Mouse (Mus musculus): ENCODE results near the gene Pi4ka. TPM values are rescaled to one million over a fixed set of nuclear protein-coding genes. Genes with fewer than 3 reads are reported as not detected.

The Pi4ka gene
- polyA plus RNA-seq, 1 experiment, result 265 TPM

DNA sequence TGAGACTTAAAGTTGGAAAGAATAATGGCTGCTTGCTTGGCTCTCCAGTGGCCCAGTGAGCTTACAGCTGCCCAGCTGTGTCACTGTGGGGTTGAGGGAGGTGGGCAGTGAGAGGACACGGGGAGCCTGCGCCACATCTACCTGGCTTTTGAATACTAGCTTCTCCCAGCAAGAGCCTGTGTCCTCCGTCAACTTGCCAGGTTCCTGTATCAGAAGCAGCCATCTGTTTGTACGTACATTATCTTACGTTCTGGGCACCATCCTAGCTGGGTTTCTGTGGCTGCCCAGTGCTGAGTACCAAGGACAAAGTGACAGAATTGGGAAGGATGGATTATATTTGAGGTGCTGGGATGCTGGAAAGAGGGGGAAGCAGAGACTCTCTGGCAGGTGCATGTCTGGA, 136.2 kb downstream of the Pi4ka start:
- no peak overlapping the region for H3K4me3 ChIP-seq (replicated peaks; ENCODE audit: insufficient read depth, low read depth, low read length)
- DNase-seq, result no peak
- 72% methylated on average over 5 of the region's 5 CpGs for WGBS
- no peak for TF ChIP-seq CTCF (IDR thresholded peaks at IDR 0.05; ENCODE audit: borderline replicate concordance, insufficient read depth, low read depth, low read length)
- no peak for TF ChIP-seq POLR2A (IDR thresholded peaks at IDR 0.05; ENCODE audit: borderline replicate concordance, insufficient read depth, low read length)
- H3K27ac ChIP-seq (ENCODE audit: insufficient read depth, low read length), result no peak overlapping the region
- H3K27me3 ChIP-seq (ENCODE audit: control insufficient read depth, insufficient read depth, low read length), result no peaks in the 10 kb centered on the region
- H3K4me1 ChIP-seq (ENCODE audit: control insufficient read depth, insufficient read depth, low read length), result no peaks in the 10 kb centered on the region

DNA sequence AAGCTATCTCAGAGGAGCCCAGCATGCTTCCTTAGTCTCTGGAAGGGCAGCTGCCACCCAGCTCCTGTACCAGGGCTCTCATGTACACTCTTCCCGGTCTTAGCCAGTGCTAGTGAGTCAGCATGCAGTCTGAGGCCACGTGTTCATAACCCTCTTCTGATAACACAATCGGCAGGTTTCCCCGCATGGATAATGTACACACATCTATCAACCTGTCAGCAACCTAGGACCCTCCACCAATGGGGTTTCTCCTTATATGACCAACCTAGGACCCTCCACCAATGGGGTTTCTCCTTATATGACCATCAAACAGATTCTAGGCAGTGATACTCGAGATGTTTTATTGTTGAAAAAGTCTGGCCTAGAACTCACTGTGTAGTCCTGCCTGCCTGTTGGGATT, 138.2 kb downstream of the Pi4ka start:
- Histone ChIP-seq H3K4me3 (replicated peaks; ENCODE audit: insufficient read depth, low read depth, low read length) (no peak overlapping the region), H3K4me1 (ENCODE audit: control insufficient read depth, insufficient read depth, low read length) (no peaks in the 10 kb centered on the region), H3K27ac (ENCODE audit: insufficient read depth, low read length) (no peak overlapping the region), H3K27me3 (ENCODE audit: control insufficient read depth, insufficient read depth, low read length) (no peaks in the 10 kb centered on the region)
- DNase-seq, result no peak
- no peak for TF ChIP-seq CTCF (IDR thresholded peaks at IDR 0.05; ENCODE audit: borderline replicate concordance, insufficient read depth, low read depth, low read length)
- no peak for TF ChIP-seq POLR2A (IDR thresholded peaks at IDR 0.05; ENCODE audit: borderline replicate concordance, insufficient read depth, low read length)
- WGBS, result 75% methylated on average over 5 of the region's 5 CpGs

DNA sequence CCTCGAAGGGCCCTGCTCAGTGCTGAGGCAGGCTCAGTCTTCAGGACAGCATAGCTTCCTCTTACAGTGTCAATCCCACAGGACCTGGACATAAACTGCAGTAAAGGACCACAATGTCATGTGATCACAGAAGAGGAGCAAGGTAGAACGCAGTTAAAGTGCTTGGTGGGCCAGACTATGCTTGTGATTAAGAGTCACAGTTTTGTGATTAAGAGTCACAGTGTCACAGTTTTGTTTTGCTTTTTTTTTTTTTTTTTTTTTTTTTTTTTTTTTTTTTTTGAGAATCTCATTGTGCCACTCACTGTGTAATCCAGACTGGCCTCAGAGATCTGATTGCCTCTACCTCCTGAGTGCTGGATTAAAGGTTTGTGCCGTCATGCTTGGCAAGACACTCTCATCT, 140.0 kb downstream of the Pi4ka start:
- H3K4me3 ChIP-seq (replicated peaks; ENCODE audit: insufficient read depth, low read depth, low read length), result no peak overlapping the region
- H3K27ac ChIP-seq (ENCODE audit: insufficient read depth, low read length), result no peak overlapping the region
- WGBS, result 70% methylated on average over 3 of the region's 3 CpGs
- 0 out of 2 replicates have a peak, but pooled peaks cover 2% of the 10 kb centered on the region for H3K4me1 ChIP-seq (ENCODE audit: control insufficient read depth, insufficient read depth, low read length)
- TF ChIP-seq POLR2A (IDR thresholded peaks at IDR 0.05; ENCODE audit: borderline replicate concordance, insufficient read depth, low read length) (no peak), CTCF (IDR thresholded peaks at IDR 0.05; ENCODE audit: borderline replicate concordance, insufficient read depth, low read depth, low read length) (no peak)
- H3K27me3 ChIP-seq (ENCODE audit: control insufficient read depth, insufficient read depth, low read length), result no peaks in the 10 kb centered on the region
- DNase-seq, result no peak

DNA sequence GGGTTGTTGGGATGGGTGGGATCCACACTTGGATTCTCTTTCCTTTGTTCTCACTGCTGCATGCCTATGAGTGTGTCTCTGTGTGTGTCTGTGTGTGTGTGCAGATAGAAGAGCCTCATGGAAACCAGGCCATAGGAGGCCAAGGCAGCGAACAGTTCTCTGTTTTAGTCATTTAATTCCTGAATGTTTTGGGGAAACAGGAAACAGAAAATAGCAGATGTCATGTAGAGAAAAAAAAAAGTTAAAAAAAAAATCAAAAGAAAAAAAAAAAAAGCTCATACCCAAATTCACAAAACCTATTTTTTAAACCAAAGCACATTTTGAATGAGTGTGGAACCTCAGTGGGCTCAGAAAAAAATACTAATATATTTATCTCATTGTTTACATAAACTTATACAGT, 144.8 kb downstream of the Pi4ka start:
- Histone ChIP-seq H3K27me3 (ENCODE audit: control insufficient read depth, insufficient read depth, low read length) (no peaks in the 10 kb centered on the region), H3K4me3 (replicated peaks; ENCODE audit: insufficient read depth, low read depth, low read length) (no peak overlapping the region), H3K4me1 (ENCODE audit: control insufficient read depth, insufficient read depth, low read length) (0 out of 2 replicates have a peak, but pooled peaks cover 2% of the 10 kb centered on the region), H3K27ac (ENCODE audit: insufficient read depth, low read length) (no peak overlapping the region)
- TF ChIP-seq POLR2A (IDR thresholded peaks at IDR 0.05; ENCODE audit: borderline replicate concordance, insufficient read depth, low read length) (no peak), CTCF (IDR thresholded peaks at IDR 0.05; ENCODE audit: borderline replicate concordance, insufficient read depth, low read depth, low read length) (no peak)
- DNase-seq, result no peak
- 93% methylated on average over 1 of the region's 1 CpGs for WGBS

DNA sequence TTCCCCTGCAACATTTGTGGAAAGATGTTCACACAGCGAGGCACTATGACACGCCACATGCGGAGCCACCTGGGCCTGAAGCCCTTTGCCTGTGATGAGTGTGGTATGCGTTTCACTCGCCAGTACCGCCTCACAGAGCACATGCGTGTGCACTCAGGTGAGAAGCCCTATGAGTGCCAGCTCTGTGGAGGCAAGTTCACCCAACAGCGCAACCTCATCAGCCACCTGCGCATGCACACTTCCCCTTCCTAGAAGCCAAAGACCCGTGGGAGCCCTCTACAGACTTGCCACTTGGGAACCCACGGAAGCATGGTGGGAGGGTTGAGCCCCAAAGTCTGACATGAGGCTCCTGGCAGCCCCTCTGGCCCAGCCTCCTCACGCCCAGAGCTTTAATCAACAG, 147.2 kb downstream of the Pi4ka start:
- H3K27ac ChIP-seq (ENCODE audit: insufficient read depth, low read length), result no peak overlapping the region
- no peak for TF ChIP-seq POLR2A (IDR thresholded peaks at IDR 0.05; ENCODE audit: borderline replicate concordance, insufficient read depth, low read length)
- TF ChIP-seq CTCF (IDR thresholded peaks at IDR 0.05; ENCODE audit: borderline replicate concordance, insufficient read depth, low read depth, low read length), result no peak
- DNase-seq, result no peak
- no peaks in the 10 kb centered on the region for H3K27me3 ChIP-seq (ENCODE audit: control insufficient read depth, insufficient read depth, low read length)
- 0 out of 2 replicates have a peak, but pooled peaks cover 6% of the 10 kb centered on the region for H3K4me1 ChIP-seq (ENCODE audit: control insufficient read depth, insufficient read depth, low read length)
- whole genome bisulfite sequencing, result 87% methylated on average over 12 of the region's 12 CpGs
- no peak overlapping the region for H3K4me3 ChIP-seq (replicated peaks; ENCODE audit: insufficient read depth, low read depth, low read length)

DNA sequence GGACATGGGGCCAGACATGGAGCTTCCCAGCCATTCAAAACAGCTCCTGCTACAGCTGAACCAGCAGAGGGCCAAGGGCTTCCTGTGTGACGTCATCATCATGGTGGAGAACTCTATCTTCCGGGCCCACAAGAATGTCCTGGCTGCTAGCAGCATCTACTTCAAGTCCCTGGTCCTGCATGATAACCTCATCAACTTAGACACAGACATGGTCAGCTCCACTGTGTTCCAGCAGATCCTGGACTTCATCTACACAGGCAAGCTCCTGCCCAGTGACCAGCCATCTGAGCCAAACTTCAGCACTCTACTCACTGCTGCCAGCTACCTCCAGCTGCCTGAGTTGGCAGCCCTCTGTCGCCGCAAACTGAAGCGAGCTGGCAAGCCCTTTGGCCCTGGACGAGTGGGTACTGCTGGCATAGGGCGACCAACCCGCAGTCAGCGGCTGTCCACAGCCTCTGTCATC, 148.7 kb downstream of the Pi4ka start:
- TF ChIP-seq CTCF (IDR thresholded peaks at IDR 0.05; ENCODE audit: borderline replicate concordance, insufficient read depth, low read depth, low read length), result no peak
- TF ChIP-seq POLR2A (IDR thresholded peaks at IDR 0.05; ENCODE audit: borderline replicate concordance, insufficient read depth, low read length), result no peak
- Histone ChIP-seq H3K4me1 (ENCODE audit: control insufficient read depth, insufficient read depth, low read length) (0 out of 2 replicates have a peak, but pooled peaks cover 8% of the 10 kb centered on the region), H3K27ac (ENCODE audit: insufficient read depth, low read length) (no peak overlapping the region), H3K4me3 (replicated peaks; ENCODE audit: insufficient read depth, low read depth, low read length) (no peak overlapping the region), H3K27me3 (ENCODE audit: control insufficient read depth, insufficient read depth, low read length) (no peaks in the 10 kb centered on the region)
- peak in 1 of 2 experiments; percentile 29 for DNase-seq
- 27% methylated on average over 9 of the region's 9 CpGs for WGBS

DNA sequence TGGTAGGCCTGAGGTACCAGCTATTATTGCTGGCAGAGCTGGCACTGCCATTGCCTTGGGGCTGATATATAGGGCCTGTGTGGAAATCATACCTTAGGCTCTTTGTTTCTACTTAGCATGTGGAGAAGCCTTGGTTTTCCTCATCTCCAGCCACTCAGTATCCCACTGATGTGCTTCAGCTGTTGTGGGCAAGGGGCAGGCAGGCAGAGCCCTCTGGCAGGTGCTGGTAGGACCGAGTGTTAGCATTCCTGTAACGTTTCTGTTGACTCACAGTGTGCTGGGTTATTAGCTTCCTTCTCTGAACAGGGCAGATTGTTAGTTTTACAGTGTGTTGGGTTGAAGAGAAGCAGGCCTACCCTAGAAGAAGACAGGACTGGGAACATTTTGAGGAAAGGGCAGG, 150.8 kb downstream of the Pi4ka start:
- Histone ChIP-seq H3K27me3 (ENCODE audit: control insufficient read depth, insufficient read depth, low read length) (no peaks in the 10 kb centered on the region), H3K4me3 (replicated peaks; ENCODE audit: insufficient read depth, low read depth, low read length) (no peak overlapping the region), H3K27ac (ENCODE audit: insufficient read depth, low read length) (no peak overlapping the region), H3K4me1 (ENCODE audit: control insufficient read depth, insufficient read depth, low read length) (peaks cover 14% of the 10 kb centered on the region; the same call in 1 of the 2 replicates)
- TF ChIP-seq POLR2A (IDR thresholded peaks at IDR 0.05; ENCODE audit: borderline replicate concordance, insufficient read depth, low read length) (no peak), CTCF (IDR thresholded peaks at IDR 0.05; ENCODE audit: borderline replicate concordance, insufficient read depth, low read depth, low read length) (no peak)
- 91% methylated on average over 2 of the region's 2 CpGs for WGBS
- no peak for DNase-seq

DNA sequence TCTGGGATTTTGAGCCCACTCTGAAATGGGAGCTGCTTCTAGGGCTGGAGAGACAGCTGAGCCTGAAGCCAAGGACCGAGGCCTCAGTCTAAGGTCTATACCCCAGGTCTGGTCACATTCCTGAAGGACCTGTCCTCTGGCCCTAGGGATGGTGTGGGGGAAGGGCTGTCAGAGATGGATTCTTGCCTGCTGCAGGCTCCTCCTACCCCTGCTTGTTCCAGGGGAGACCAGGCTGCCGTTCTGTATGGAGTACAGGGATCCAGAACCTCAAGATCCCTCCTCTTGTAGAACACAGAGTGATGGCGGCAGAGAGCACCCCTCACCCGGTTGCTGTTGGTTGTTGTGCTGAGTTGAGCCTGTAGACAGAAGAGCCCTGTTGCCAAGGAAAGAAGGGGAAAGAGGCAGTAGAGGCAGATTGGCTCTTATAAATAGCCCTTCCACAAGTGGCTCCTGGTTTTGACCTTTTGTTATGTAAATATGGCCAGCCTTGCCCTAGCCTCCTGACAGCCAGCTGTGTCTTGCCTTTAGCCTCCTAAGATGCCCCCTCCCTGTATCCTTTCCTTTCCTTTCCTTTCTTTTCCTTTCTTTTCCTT, 152.0 kb downstream of the Pi4ka start:
- WGBS, result 66% methylated on average over 4 of the region's 4 CpGs
- TF ChIP-seq CTCF (IDR thresholded peaks at IDR 0.05; ENCODE audit: borderline replicate concordance, insufficient read depth, low read depth, low read length) (no peak), POLR2A (IDR thresholded peaks at IDR 0.05; ENCODE audit: borderline replicate concordance, insufficient read depth, low read length) (no peak)
- H3K4me3 ChIP-seq (replicated peaks; ENCODE audit: insufficient read depth, low read depth, low read length), result no peak overlapping the region
- DNase-seq, result no peak
- peaks cover 14% of the 10 kb centered on the region for H3K4me1 ChIP-seq (ENCODE audit: control insufficient read depth, insufficient read depth, low read length)
- no peaks in the 10 kb centered on the region for H3K27me3 ChIP-seq (ENCODE audit: control insufficient read depth, insufficient read depth, low read length)
- no peak overlapping the region for H3K27ac ChIP-seq (ENCODE audit: insufficient read depth, low read length)

Measured in cerebellum, adult 2 months (tissue).